Mouse (Mus musculus) hindbrain, postnatal 0 days (tissue): ENCODE data around the gene Pus7l. TPM values are rescaled to one million over a fixed set of nuclear protein-coding genes. Genes with fewer than 3 reads are reported as not detected.
A peak's percentile ranks its signal among the peaks of the same experiment; 100 is the strongest.

Experiments used
- ATAC-seq: fragments of 200-750 bp; cut with Nextera tagmentation; 2 replicates; pipeline ENCODE4 v1.8.0; 2017; ENCODE audit warnings: mild to moderate bottlenecking, moderate TSS enrichment, moderate library complexity
- DNase-seq: peaks from one replicate; pipeline ENCODE4 v3.0.0-alpha.2; 2015; ENCODE audit warnings: low spot score
- H3K27ac ChIP-seq: fragments of 300-500 bp; sonication (generic); 2 replicates; pipeline ENCODE4 v1.5.1; 2014; ENCODE audit warnings: mild to moderate bottlenecking
- H3K27me3 ChIP-seq: fragments of 300-500 bp; sonication (generic); 2 replicates; pipeline ENCODE4 v1.6.1; 2014; ENCODE audit warnings: low read length, mixed read lengths; ENCODE audit not compliant: insufficient read depth
- H3K36me3 ChIP-seq: fragments of 300-500 bp; sonication (generic); 2 replicates; pipeline ENCODE4 v1.6.1; 2014; ENCODE audit warnings: low read length, mixed read lengths; ENCODE audit not compliant: insufficient read depth
- H3K4me1 ChIP-seq: fragments of 300-500 bp; sonication (generic); 2 replicates; pipeline ENCODE4 v1.6.1; 2014; ENCODE audit warnings: antibody characterized with exemption, low read length, mixed read lengths; ENCODE audit not compliant: insufficient read depth
- H3K4me2 ChIP-seq: fragments of 300-500 bp; sonication (generic); 2 replicates; pipeline ENCODE4 v1.6.1; 2014; ENCODE audit warnings: low read depth, mild to moderate bottlenecking, low read length, moderate library complexity, mixed read lengths
- H3K4me3 ChIP-seq: fragments of 300-500 bp; sonication (generic); 2 replicates; pipeline ENCODE4 v1.5.1; 2014; ENCODE audit warnings: low read length
- H3K9ac ChIP-seq: fragments of 300-500 bp; sonication (generic); replicated peaks from 2 replicates; pipeline ENCODE4 v1.6.1; 2014; ENCODE audit warnings: mild to moderate bottlenecking, low read length, moderate library complexity, mixed read lengths
- H3K9me3 ChIP-seq: fragments of 300-500 bp; sonication (generic); 2 replicates; pipeline ENCODE4 v1.6.1; 2016; ENCODE audit warnings: low read length, mixed read lengths
- CTCF ChIP-seq: IDR thresholded peaks from 2 replicates; pipeline ENCODE4 v1.5.1; 2016; ENCODE audit warnings: antibody characterized with exemption, control low read depth, low read depth
- WGBS: fragments of 180-500 bp; shearing (Covaris S2); extraction: QIAGEN DNeasy Blood & Tissue Kit; methylation state at CpG from one replicate; pipeline ENCODE4 v1.1.7; 2014; 5-methylcytosine and 5-hydroxymethylcytosine counted together
- polyA plus RNA-seq: library from polyadenylated mRNA; unstranded; fragments of >200 nt; fragmentation: Nextera tagmentation; extraction: Ambion mirVana; gene quantifications from 2 replicates; pipeline ENCODE4 v1.2.1, GENCODE M21; 2015
- total RNA-seq: library from RNA; depleted of rRNA; stranded (reverse); fragments of >200 nt; gene quantifications from 2 replicates; pipeline ENCODE4 v1.2.3, GENCODE M21; 2014

Pus7l gene
- total and polyA plus RNA-seq, 2 experiments from 2014 or later: 3.7 to 4.8 TPM

DNA sequence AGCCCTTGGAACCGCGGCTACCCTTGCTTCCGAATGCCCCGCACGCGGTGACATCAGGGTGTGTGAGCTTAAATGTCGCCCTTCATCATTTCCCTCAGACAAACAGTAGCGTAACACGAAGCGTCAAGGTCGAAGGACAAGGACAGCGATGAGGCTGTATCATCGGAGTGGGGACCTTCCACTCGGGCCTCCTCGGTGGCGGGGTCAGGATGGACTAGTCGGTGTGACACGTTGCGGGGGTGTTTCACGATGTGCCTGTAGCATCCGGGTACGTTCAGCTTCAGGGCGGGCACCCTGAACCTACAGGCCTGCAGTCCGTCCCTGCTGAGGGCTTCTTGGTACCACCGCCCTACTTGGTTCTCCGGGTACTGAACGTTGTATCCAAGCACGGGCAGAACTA, 20.1 kb downstream of the Pus7l start:
- peaks cover 8% of the 10 kb centered on the region; the same call in 1 of the 2 replicates for H3K36me3 ChIP-seq
- H3K27me3 ChIP-seq: no peaks in the 10 kb centered on the region
- no peak overlapping the region for H3K27ac ChIP-seq
- H3K4me1 ChIP-seq: no peaks in the 10 kb centered on the region
- DNase-seq (no peak), ATAC-seq (no peak)
- no peak for TF ChIP-seq CTCF
- H3K9ac ChIP-seq: no peak overlapping the region
- H3K4me3 ChIP-seq: no peak overlapping the region
- no peak overlapping the region for H3K4me2 ChIP-seq
- WGBS: 92% methylated on average over 28 of the region's 28 CpGs
- H3K9me3 ChIP-seq: no peaks in the 10 kb centered on the region; the same call in 1 of the 2 replicates

DNA sequence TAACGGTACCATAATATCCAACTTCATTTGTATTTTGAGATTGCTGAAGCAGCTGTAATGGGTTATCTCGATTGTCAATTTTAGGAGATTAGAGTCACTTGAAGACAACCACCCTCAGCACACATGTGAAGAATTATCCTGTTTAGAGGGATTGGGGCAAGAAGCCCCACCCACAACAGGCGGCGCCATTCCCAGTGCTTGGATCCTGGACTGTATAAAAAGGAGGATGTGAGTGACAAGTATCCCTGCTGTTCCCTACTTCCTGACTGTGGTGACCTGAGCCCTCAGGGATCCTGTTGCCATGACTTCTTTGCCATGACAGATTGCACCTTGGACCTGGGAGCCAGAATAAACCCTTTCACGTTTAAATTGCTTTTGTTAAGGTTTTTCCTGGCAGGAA, 22.4 kb downstream of the Pus7l start:
- 79% methylated on average over 5 of the region's 5 CpGs for WGBS
- H3K9me3 ChIP-seq: no peaks in the 10 kb centered on the region; the same call in 1 of the 2 replicates

GRCm38 (mm10) chr15:94520205-94520900, 23.0 kb downstream of the Pus7l start:
- Histone ChIP-seq H3K9me3 (no peaks in the 10 kb centered on the region; the same call in 1 of the 2 replicates), H3K36me3 (peaks cover 8% of the 10 kb centered on the region; the same call in 1 of the 2 replicates), H3K4me3 (no peak overlapping the region), H3K27ac (no peak overlapping the region), H3K4me2 (no peak overlapping the region), H3K9ac (no peak overlapping the region), H3K27me3 (no peaks in the 10 kb centered on the region), H3K4me1 (no peaks in the 10 kb centered on the region)
- DNase-seq (peak; percentile 92), ATAC-seq (peak; percentile 43; the same call in 1 of the 2 replicates)
- WGBS: 40% methylated on average over 9 of the region's 9 CpGs
- TF ChIP-seq CTCF: peak; percentile 82

More for the DNA sequence above, 22.4 kb downstream of the Pus7l start:
- Histone ChIP-seq H3K4me1 (no peaks in the 10 kb centered on the region), H3K4me2 (no peak overlapping the region), H3K27me3 (no peaks in the 10 kb centered on the region), H3K4me3 (no peak overlapping the region), H3K9ac (no peak overlapping the region), H3K36me3 (peaks cover 8% of the 10 kb centered on the region; the same call in 1 of the 2 replicates), H3K27ac (no peak overlapping the region)
- DNase-seq (no peak), ATAC-seq (no peak)
- TF ChIP-seq CTCF: no peak

- no peak for TF ChIP-seq CTCF
- Histone ChIP-seq H3K27ac (no peak overlapping the region), H3K36me3 (peaks cover 3% of the 10 kb centered on the region; the same call in 1 of the 2 replicates), H3K9ac (no peak overlapping the region), H3K27me3 (no peaks in the 10 kb centered on the region), H3K4me2 (no peak overlapping the region), H3K9me3 (no peaks in the 10 kb centered on the region; the same call in 1 of the 2 replicates), H3K4me3 (no peak overlapping the region), H3K4me1 (no peaks in the 10 kb centered on the region)
- ATAC-seq (no peak), DNase-seq (no peak)
- WGBS: 78% methylated on average over 16 of the region's 16 CpGs
Measured at GRCm38 (mm10) chr15:94517913-94518491, 25.3 kb downstream of the Pus7l start.

GRCm38 (mm10) chr15:94503451-94504215, 39.7 kb downstream of the Pus7l start:
- Histone ChIP-seq H3K9me3 (no peaks in the 10 kb centered on the region), H3K27ac (no peak overlapping the region), H3K27me3 (no peaks in the 10 kb centered on the region), H3K9ac (no peak overlapping the region), H3K4me3 (no peak overlapping the region), H3K36me3 (no peaks in the 10 kb centered on the region), H3K4me1 (no peaks in the 10 kb centered on the region; the same call in 1 of the 2 replicates), H3K4me2 (no peak overlapping the region)
- WGBS: 31% methylated on average over 12 of the region's 12 CpGs
- ATAC-seq: 0 out of 2 replicates have a peak, but pooled peaks have one; percentile 47
- DNase-seq: peak; percentile 74
- no peak for TF ChIP-seq CTCF

- Histone ChIP-seq H3K9me3 (no peaks in the 10 kb centered on the region), H3K27me3 (no peaks in the 10 kb centered on the region), H3K9ac (no peak overlapping the region), H3K4me3 (no peak overlapping the region), H3K36me3 (no peaks in the 10 kb centered on the region), H3K4me2 (no peak overlapping the region), H3K4me1 (no peaks in the 10 kb centered on the region; the same call in 1 of the 2 replicates), H3K27ac (no peak overlapping the region)
- no peak for TF ChIP-seq CTCF
- ATAC-seq: no peak
- 89% methylated on average over 1 of the region's 1 CpGs for WGBS
- DNase-seq: no peak
Measured at GRCm38 (mm10) chr15:94499260-94499659, 44.1 kb downstream of the Pus7l start.
